Mouse (Mus musculus) spleen, adult 2 months (tissue): ENCODE measurements around the gene Macrod2. TPM values are rescaled to one million over a fixed set of nuclear protein-coding genes. Genes with fewer than 3 reads are reported as not detected.

Experiments used
- DNase-seq, 2 experiments: peaks; one replicate each; pipeline versions ENCODE4 v3.0.0 to v3.0.0-alpha.2; 2012 to 2021; ENCODE audit warnings: low spot score in 2 of 2, low read depth in 1 of 2
- H3K27ac ChIP-seq: fragments of 200-500 bp; 2 replicates; pipeline ENCODE4 v1.5.1; 2012; ENCODE audit warnings: low read length, inconsistent platforms; ENCODE audit not compliant: insufficient read depth
- H3K27me3 ChIP-seq: fragments of 200-500 bp; 2 replicates; pipeline ENCODE4 v1.6.1; 2012; ENCODE audit warnings: mild to moderate bottlenecking, moderate library complexity, low read length, inconsistent platforms; ENCODE audit not compliant: control insufficient read depth, insufficient read depth
- H3K36me3 ChIP-seq: fragments of 200-500 bp; 2 replicates; pipeline ENCODE4 v1.6.1; 2012; ENCODE audit warnings: mild to moderate bottlenecking, low read length, inconsistent platforms; ENCODE audit not compliant: control insufficient read depth, insufficient read depth
- H3K4me1 ChIP-seq: fragments of 200-500 bp; 2 replicates; pipeline ENCODE4 v1.6.1; 2011; ENCODE audit warnings: inconsistent platforms; ENCODE audit not compliant: control insufficient read depth, insufficient read depth, insufficient read length
- H3K4me3 ChIP-seq: fragments of 200-500 bp; 2 replicates; pipeline ENCODE4 v1.5.1; 2011; ENCODE audit warnings: mild to moderate bottlenecking, inconsistent platforms; ENCODE audit not compliant: insufficient read depth, insufficient read length; ENCODE audit errors: extremely low read depth
- CTCF ChIP-seq: fragments of 200-500 bp; IDR thresholded peaks from 2 replicates; pipeline ENCODE4 v1.5.1; 2011; ENCODE audit warnings: mild to moderate bottlenecking, inconsistent platforms; ENCODE audit not compliant: insufficient read depth, insufficient read length, insufficient replicate concordance; ENCODE audit errors: extremely low read depth
- POLR2A ChIP-seq: fragments of 200-500 bp; IDR thresholded peaks from 2 replicates; pipeline ENCODE4 v1.6.1; 2011; ENCODE audit warnings: low read depth, low read length, inconsistent platforms
- WGBS: fragments of 180-500 bp; shearing (Covaris S2); methylation state at CpG from one replicate; pipeline ENCODE4 v1.1.7; 2018; 5-methylcytosine and 5-hydroxymethylcytosine counted together
- polyA plus RNA-seq: library from polyadenylated mRNA; depleted of rRNA; stranded (reverse); fragments of >200 nt; gene quantifications from 2 replicates; pipeline ENCODE4 v1.2.3, GENCODE M21; 2012

Gene Macrod2
- polyA plus RNA-seq, 1 experiment: 2.2 TPM

- no peaks in the 10 kb centered on the region for H3K4me1 ChIP-seq
- TF ChIP-seq POLR2A: no peak
- no peak for TF ChIP-seq CTCF
- no peak for DNase-seq
- 39% methylated on average over 1 of the region's 1 CpGs for WGBS
- no peaks in the 10 kb centered on the region for H3K27me3 ChIP-seq
- H3K27ac ChIP-seq: no peak overlapping the region
- H3K4me3 ChIP-seq: no peak overlapping the region
- H3K36me3 ChIP-seq: no peaks in the 10 kb centered on the region
These were observed 1891.7 kb downstream of the Macrod2 start for GRCm38 (mm10) chr2:142286761-142287160.

GRCm38 (mm10) chr2:142294831-142295230 lies 1899.7 kb downstream of the Macrod2 start:
- Histone ChIP-seq H3K36me3 (no peaks in the 10 kb centered on the region), H3K4me3 (no peak overlapping the region), H3K27me3 (no peaks in the 10 kb centered on the region), H3K4me1 (no peaks in the 10 kb centered on the region), H3K27ac (no peak overlapping the region)
- WGBS: 87% methylated on average over 4 of the region's 4 CpGs
- DNase-seq: no peak
- no peak for TF ChIP-seq POLR2A
- no peak for TF ChIP-seq CTCF

GRCm38 (mm10) chr2:142303098-142303911 lies 1908.2 kb downstream of the Macrod2 start:
- Histone ChIP-seq H3K27me3 (no peaks in the 10 kb centered on the region), H3K4me3 (no peak overlapping the region), H3K27ac (no peak overlapping the region), H3K36me3 (no peaks in the 10 kb centered on the region), H3K4me1 (no peaks in the 10 kb centered on the region)
- WGBS: 58% methylated on average over 2 of the region's 2 CpGs
- DNase-seq: no peak
- TF ChIP-seq CTCF (no peak), POLR2A (no peak)

GRCm38 (mm10) chr2:142303912-142304182 lies 1908.7 kb downstream of the Macrod2 start:
- no peaks in the 10 kb centered on the region for H3K36me3 ChIP-seq
- no peak overlapping the region for H3K4me3 ChIP-seq
- WGBS: 57% methylated on average over 2 of the region's 2 CpGs
- H3K27ac ChIP-seq: no peak overlapping the region
- no peaks in the 10 kb centered on the region for H3K4me1 ChIP-seq
- TF ChIP-seq POLR2A (no peak), CTCF (no peak)
- no peaks in the 10 kb centered on the region for H3K27me3 ChIP-seq
- no peak for DNase-seq

- H3K36me3 ChIP-seq: no peaks in the 10 kb centered on the region
- TF ChIP-seq CTCF (no peak), POLR2A (no peak)
- no peaks in the 10 kb centered on the region for H3K27me3 ChIP-seq
- 82% methylated on average over 3 of the region's 3 CpGs for WGBS
- no peak for DNase-seq
- H3K27ac ChIP-seq: no peak overlapping the region
- no peaks in the 10 kb centered on the region for H3K4me1 ChIP-seq
- H3K4me3 ChIP-seq: no peak overlapping the region
These were observed 1928.0 kb downstream of the Macrod2 start for GRCm38 (mm10) chr2:142323158-142323557.

- no peak overlapping the region for H3K27ac ChIP-seq
- H3K36me3 ChIP-seq: no peaks in the 10 kb centered on the region
- no peak overlapping the region for H3K4me3 ChIP-seq
- no peaks in the 10 kb centered on the region for H3K4me1 ChIP-seq
- TF ChIP-seq CTCF (no peak), POLR2A (no peak)
- no peaks in the 10 kb centered on the region for H3K27me3 ChIP-seq
- WGBS: 78% methylated on average over 3 of the region's 3 CpGs
- no peak for DNase-seq
These were observed 1931.6 kb downstream of the Macrod2 start for GRCm38 (mm10) chr2:142326737-142327136.

GRCm38 (mm10) chr2:142329761-142330160 lies 1934.7 kb downstream of the Macrod2 start:
- no peak for TF ChIP-seq POLR2A
- TF ChIP-seq CTCF: no peak
- Histone ChIP-seq H3K4me3 (no peak overlapping the region), H3K27ac (no peak overlapping the region), H3K27me3 (no peaks in the 10 kb centered on the region), H3K36me3 (no peaks in the 10 kb centered on the region), H3K4me1 (no peaks in the 10 kb centered on the region)
- no peak for DNase-seq
- 72% methylated on average over 7 of the region's 7 CpGs for WGBS
